Mouse (Mus musculus) hindbrain, embryonic 14.5 days (tissue): ENCODE measurements around the gene Smap2. TPM values are rescaled to one million over a fixed set of nuclear protein-coding genes. Genes with fewer than 3 reads are reported as not detected.
A peak's percentile ranks its signal among the peaks of the same experiment; 100 is the strongest.

Experiments
- ATAC-seq: fragments of 200-750 bp; cut with Nextera tagmentation; 2 replicates; pipeline ENCODE4 v1.8.0; 2017; ENCODE audit warnings: moderate number of reproducible peaks, mild to moderate bottlenecking, moderate TSS enrichment, moderate library complexity; ENCODE audit not compliant: low FRiP score
- DNase-seq: peaks from one replicate; pipeline ENCODE4 v3.0.0-alpha.2; 2015; ENCODE audit warnings: low spot score
- H3K27ac ChIP-seq: fragments of 300-500 bp; sonication (generic); 2 replicates; pipeline ENCODE4 v1.5.1; 2014; ENCODE audit warnings: mild to moderate bottlenecking, moderate library complexity
- H3K27me3 ChIP-seq: fragments of 300-500 bp; sonication (generic); 2 replicates; pipeline ENCODE4 v1.6.1; 2014; ENCODE audit warnings: mild to moderate bottlenecking, low read length, mixed read lengths; ENCODE audit not compliant: control insufficient read depth, insufficient read depth
- H3K36me3 ChIP-seq: fragments of 300-500 bp; sonication (generic); replicated peaks from 2 replicates; pipeline ENCODE4 v1.6.1; 2014; ENCODE audit not compliant: control insufficient read depth, insufficient read depth
- H3K4me1 ChIP-seq: fragments of 300-500 bp; sonication (generic); replicated peaks from 2 replicates; pipeline ENCODE4 v1.6.1; 2014; ENCODE audit warnings: antibody characterized with exemption, low read length, mixed read lengths; ENCODE audit not compliant: control insufficient read depth, insufficient read depth
- H3K4me2 ChIP-seq: fragments of 300-500 bp; sonication (generic); replicated peaks from 2 replicates; pipeline ENCODE4 v1.6.1; 2014; ENCODE audit warnings: mild to moderate bottlenecking, moderate library complexity
- H3K4me3 ChIP-seq: fragments of 300-500 bp; sonication (generic); replicated peaks from 2 replicates; pipeline ENCODE4 v1.5.1; 2014; ENCODE audit warnings: mild to moderate bottlenecking, low read length
- H3K9ac ChIP-seq: fragments of 300-500 bp; sonication (generic); 2 replicates; pipeline ENCODE4 v1.6.1; 2014
- H3K9me3 ChIP-seq: fragments of 300-500 bp; sonication (generic); 2 replicates; pipeline ENCODE4 v1.6.1; 2016; ENCODE audit warnings: low read length; ENCODE audit not compliant: control insufficient read depth
- WGBS: fragments of 180-500 bp; shearing (Covaris S2); extraction: QIAGEN DNeasy Blood & Tissue Kit; methylation state at CpG from one replicate; pipeline ENCODE4 v1.1.7; 2014; 5-methylcytosine and 5-hydroxymethylcytosine counted together
- polyA plus RNA-seq: library from polyadenylated mRNA; unstranded; fragments of >200 nt; fragmentation: Nextera tagmentation; extraction: Ambion mirVana; gene quantifications from 2 replicates; pipeline ENCODE4 v1.2.1, GENCODE M21; 2014

The Smap2 gene
- polyA plus RNA-seq, 1 experiment from 2014 or later: 57.3 TPM

DNA sequence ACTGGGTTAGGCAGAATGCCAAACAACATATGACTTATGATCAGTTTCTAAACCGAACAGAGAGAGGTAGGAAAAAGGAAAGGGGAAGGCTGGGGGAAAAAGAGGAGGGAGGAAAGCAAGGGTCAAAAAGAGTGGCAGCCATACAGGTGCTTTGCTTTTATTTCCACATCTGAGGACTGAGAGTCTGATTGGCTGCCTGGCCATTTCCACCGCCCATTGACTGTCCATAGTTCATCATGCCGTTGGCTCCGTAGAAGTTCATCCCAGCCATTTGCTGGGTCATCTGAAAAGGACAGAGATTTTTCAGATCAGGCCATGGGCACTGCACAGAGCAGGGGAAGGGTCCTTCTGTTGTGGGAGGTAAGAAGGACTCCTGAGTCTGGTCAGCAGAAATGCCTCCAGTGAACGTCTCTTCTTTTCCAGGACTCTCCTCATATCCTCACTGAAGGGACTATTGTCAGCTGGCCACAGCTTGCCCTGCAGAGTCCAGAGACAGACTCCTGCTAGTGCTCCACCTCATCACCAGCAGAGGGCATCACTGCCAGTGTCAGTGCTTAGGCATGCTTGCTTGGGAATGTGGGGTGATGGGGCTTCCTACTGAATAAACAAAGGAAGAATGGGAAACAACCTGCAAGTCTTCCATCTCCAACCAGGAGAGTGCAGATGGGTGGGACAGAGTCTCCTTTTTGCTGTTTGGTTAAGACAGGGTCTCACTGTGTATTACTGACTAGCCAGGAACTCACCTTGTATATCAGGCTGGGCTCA is 47.5 kb downstream of the Smap2 start:
- Histone ChIP-seq H3K9me3 (no peaks in the 10 kb centered on the region), H3K36me3 (peaks cover 72% of the 10 kb centered on the region), H3K4me3 (no peak overlapping the region), H3K9ac (no peak overlapping the region), H3K27ac (no peak overlapping the region), H3K27me3 (no peaks in the 10 kb centered on the region), H3K4me2 (no peak overlapping the region), H3K4me1 (no peaks in the 10 kb centered on the region)
- ATAC-seq: peak; percentile 48; the same call in 1 of the 2 replicates
- peak; percentile 40 for DNase-seq
- 85% methylated on average over 5 of the region's 5 CpGs for WGBS

DNA sequence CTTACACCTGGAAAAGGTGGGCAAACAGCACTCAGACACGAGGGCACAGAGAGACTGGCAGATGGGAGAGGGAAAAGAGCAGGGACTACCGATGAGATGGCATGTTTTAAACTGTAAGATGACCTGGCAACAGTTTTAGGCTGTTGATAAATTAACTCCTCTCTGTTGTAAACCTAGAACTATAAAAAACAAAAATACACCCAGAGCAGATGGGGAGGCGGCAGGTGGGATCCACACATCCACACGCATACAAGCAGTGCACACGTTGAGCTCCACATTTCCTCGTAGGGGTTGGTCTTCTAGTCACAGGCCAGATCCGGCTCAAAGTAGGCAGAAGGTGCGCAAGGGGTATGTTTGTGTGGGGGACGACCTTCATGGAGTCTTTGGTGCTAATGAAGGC is 48.6 kb downstream of the Smap2 start:
- H3K27ac ChIP-seq: no peak overlapping the region
- H3K9ac ChIP-seq: no peak overlapping the region
- DNase-seq: no peak
- 93% methylated on average over 9 of the region's 9 CpGs for WGBS
- H3K4me1 ChIP-seq: no peaks in the 10 kb centered on the region
- no peak overlapping the region for H3K4me3 ChIP-seq
- H3K9me3 ChIP-seq: no peaks in the 10 kb centered on the region
- no peak overlapping the region for H3K4me2 ChIP-seq
- no peaks in the 10 kb centered on the region for H3K27me3 ChIP-seq
- no peak for ATAC-seq
- peaks cover 61% of the 10 kb centered on the region for H3K36me3 ChIP-seq

DNA sequence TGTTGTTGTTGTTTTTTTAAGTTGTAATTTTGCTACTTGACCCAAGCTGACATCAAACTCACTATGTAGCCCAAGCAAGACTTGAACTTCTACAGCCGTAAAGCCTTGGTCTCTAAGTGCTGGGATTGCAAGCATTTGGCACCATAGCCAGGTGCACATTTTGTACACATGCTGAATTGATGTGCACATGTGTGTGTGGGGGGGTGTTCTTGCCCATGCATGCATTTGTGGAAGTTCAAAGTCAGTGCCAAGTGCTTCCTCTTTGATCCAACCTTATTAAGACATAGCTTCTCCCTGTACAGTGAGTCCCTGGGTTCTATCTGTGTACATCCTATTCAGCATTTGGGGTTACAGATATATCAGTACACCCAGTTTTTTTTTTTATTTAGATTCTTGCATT is 61.5 kb downstream of the Smap2 start:
- H3K27ac ChIP-seq: no peak overlapping the region

DNA sequence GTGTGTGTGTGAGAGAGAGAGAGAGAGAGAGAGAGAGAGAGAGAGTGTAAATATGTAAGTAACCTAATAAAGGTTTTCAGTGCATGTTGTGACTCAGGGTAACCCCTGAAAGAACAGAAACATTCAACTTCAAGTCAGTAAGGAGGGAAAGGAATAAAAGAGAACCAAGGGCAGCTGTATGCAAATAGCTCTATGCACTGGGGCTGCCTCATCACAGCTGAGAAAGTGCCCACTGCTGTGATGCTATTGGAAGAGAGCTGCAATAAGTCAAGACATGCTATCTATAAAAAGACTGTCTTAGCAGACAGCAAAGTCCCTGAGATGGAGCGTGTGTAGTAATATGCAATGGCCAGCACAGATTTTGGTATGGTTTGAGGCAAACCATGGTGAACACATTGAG is 63.4 kb downstream of the Smap2 start:
- Histone ChIP-seq H3K4me2 (no peak overlapping the region), H3K4me3 (no peak overlapping the region), H3K9ac (no peak overlapping the region), H3K4me1 (peaks cover 12% of the 10 kb centered on the region; the same call in 1 of the 2 replicates), H3K9me3 (no peaks in the 10 kb centered on the region), H3K36me3 (no peaks in the 10 kb centered on the region), H3K27me3 (no peaks in the 10 kb centered on the region), H3K27ac (no peak overlapping the region)
- 61% methylated on average over 1 of the region's 1 CpGs for WGBS
- DNase-seq: no peak
- no peak for ATAC-seq

More for the DNA sequence above, 61.5 kb downstream of the Smap2 start:
- ATAC-seq (no peak), DNase-seq (no peak)
- WGBS: 94% methylated on average over 1 of the region's 1 CpGs
- no peak overlapping the region for H3K4me3 ChIP-seq
- H3K4me1 ChIP-seq: peaks cover 11% of the 10 kb centered on the region; the same call in 1 of the 2 replicates
- no peaks in the 10 kb centered on the region for H3K36me3 ChIP-seq
- H3K9me3 ChIP-seq: no peaks in the 10 kb centered on the region
- H3K9ac ChIP-seq: no peak overlapping the region
- H3K4me2 ChIP-seq: no peak overlapping the region
- H3K27me3 ChIP-seq: no peaks in the 10 kb centered on the region

DNA sequence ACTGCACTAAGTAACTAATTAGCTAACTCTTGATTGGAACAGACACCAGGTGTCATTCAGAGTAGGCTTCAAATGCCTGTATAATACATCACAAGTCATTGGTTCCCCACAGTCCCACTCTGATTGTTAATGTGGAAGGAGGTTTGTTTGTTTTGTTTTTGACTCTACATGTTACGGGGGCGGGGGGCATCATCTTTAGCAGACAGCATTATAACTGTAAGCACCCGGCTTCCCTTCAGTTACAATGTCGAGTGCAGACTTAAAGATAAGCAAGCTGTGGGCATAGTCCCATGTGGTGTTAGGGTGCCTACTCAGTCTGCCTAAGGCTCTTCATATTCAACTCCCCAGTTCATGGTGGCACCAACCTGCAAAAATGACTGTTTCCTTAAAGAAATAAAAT is 64.0 kb downstream of the Smap2 start:
- Histone ChIP-seq H3K9me3 (no peaks in the 10 kb centered on the region), H3K4me3 (no peak overlapping the region), H3K9ac (no peak overlapping the region), H3K27ac (no peak overlapping the region), H3K27me3 (no peaks in the 10 kb centered on the region), H3K4me1 (peaks cover 12% of the 10 kb centered on the region; the same call in 1 of the 2 replicates), H3K4me2 (no peak overlapping the region), H3K36me3 (no peaks in the 10 kb centered on the region)
- ATAC-seq (no peak), DNase-seq (no peak)
- WGBS: 80% methylated on average over 4 of the region's 4 CpGs

DNA sequence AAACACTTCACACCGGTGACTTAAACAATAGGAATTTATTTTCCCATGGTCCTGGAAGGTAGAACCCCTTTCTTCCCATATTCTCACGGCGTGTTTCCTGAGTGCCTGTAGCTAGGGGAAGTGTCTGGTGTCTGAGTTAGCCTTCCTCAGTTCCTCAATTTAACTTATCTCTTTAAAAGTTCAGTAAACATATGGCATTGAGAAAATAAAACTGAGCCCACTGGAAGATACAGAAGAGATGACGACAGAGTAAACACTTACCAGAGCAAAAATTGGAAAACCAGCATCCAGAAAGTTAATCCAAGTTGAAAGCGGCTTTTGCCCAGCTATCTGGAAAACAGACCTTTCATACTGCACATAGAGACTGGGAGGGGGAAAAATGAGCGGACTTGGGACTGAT is 64.9 kb downstream of the Smap2 start:
- Histone ChIP-seq H3K9me3 (no peaks in the 10 kb centered on the region), H3K27ac (peak overlapping the region; percentile 73), H3K4me1 (peaks cover 12% of the 10 kb centered on the region; the same call in 1 of the 2 replicates), H3K9ac (peak overlapping the region; percentile 69), H3K4me3 (peak overlapping the region; percentile 74), H3K27me3 (no peaks in the 10 kb centered on the region), H3K36me3 (peaks cover under 1% of the 10 kb centered on the region; the same call in 1 of the 2 replicates), H3K4me2 (peak overlapping the region; percentile 84)
- ATAC-seq: no peak
- WGBS: 42% methylated on average over 6 of the region's 6 CpGs
- DNase-seq: peak; percentile 24

DNA sequence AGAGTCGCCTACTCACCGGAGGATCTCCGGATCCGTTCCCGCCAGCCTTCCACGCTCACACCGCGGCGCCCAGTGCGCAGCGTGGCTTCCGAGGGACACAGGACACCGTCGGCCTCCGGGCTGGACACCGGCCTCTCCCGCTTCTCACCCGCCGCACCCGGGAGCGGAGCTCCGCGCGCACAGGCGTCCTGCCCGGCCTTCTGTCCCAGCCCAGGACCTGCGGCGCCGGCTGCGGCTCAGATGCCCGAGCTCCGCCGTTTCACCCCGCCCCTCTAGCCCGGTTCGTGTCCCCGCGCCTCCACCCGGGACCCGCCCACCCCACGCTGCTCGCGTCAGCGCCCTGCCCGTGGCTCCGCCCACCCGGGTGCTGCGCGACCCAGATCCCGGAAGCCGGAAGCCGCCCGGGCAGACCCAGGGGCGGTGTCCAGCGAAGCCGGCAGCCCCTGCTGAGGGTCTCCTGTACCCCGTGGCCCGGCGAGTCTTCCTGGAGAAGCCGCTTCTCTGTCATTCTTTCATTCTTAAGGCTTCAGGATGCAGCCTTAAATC is 65.5 kb downstream of the Smap2 start, which contains the start of gene Zfp69:
Gene Zfp69, minus strand, starts transcription at position 272 of the 546 bp plus-strand sequence.
- Histone ChIP-seq H3K9me3 (no peaks in the 10 kb centered on the region), H3K27ac (peak within 1 kb of the TSS; percentile 73), H3K9ac (peak within 1 kb of the TSS; percentile 69), H3K4me1 (peaks cover 12% of the 10 kb centered on the region; the same call in 1 of the 2 replicates), H3K27me3 (no peaks in the 10 kb centered on the region), H3K4me3 (peak within 1 kb of the TSS; percentile 74), H3K36me3 (peaks cover 7% of the 10 kb centered on the region), H3K4me2 (peak within 1 kb of the TSS; percentile 84)
- DNase-seq (peak; percentile 87), ATAC-seq (peak; percentile 97)
- WGBS: under 1% methylated on average over 54 of the region's 60 CpGs

DNA sequence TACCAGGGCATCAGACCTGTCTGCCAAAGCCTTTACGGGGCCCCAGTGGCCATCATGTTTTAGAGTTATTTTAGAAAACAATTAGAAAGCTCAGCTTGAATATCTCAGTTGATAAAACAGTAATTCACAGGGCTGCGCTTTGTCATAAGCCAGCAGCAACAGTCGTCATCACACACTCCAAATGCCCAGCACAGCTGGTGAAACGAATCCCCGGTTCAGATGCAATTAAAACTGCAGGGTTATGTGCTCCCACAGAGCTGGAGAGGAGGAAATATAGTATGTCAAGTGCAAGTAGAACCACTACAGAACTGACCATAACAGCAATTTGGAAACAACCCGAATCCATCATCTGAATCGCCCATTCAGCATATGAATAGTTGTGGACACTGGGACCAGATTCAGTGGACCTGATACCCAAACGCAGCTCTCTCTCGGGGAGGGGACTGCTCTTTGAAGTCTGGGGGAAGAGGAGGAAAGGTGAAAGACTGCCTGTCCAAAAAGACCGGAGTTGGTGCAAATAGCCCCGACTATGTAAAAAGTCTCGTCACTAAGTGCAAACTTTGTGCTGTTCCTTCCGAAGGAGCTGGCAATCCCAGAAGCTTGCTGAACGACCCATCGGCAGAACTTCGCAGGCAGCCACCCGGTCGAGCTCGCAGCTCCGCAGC is 66.2 kb downstream of the Smap2 start:
- no peak; the same call in 1 of the 2 replicates for ATAC-seq
- peak overlapping the region; percentile 73 for H3K27ac ChIP-seq
- DNase-seq: no peak
- H3K36me3 ChIP-seq: peaks cover 8% of the 10 kb centered on the region
- H3K9me3 ChIP-seq: no peaks in the 10 kb centered on the region
- no peaks in the 10 kb centered on the region for H3K27me3 ChIP-seq
- H3K4me1 ChIP-seq: peaks cover 12% of the 10 kb centered on the region; the same call in 1 of the 2 replicates
- peak overlapping the region; percentile 84 for H3K4me2 ChIP-seq
- peak overlapping the region; percentile 74 for H3K4me3 ChIP-seq
- 7% methylated on average over 20 of the region's 20 CpGs for WGBS
- peak overlapping the region; percentile 69 for H3K9ac ChIP-seq

DNA sequence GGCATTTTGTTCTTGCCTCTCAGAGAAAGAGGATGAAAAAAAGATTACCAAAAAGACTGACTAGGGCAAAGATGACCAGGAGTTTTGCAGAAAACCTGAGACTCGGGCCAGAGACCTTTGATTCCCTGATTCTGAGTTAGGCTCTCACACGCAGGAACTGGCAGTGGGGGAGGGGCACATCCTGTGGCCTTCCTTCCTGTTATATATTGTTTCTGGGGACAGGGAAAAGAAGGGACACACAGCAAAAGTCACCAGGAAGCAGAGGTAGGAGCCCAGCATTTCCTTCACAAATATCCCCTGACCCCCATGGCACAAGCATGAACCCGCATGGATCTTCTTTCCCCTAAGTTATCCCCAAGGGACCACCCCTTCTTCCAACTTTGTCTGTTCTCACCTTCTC is 68.1 kb downstream of the Smap2 start:
- Histone ChIP-seq H3K4me2 (no peak overlapping the region), H3K4me3 (no peak overlapping the region), H3K27me3 (no peaks in the 10 kb centered on the region), H3K9me3 (no peaks in the 10 kb centered on the region), H3K4me1 (peaks cover 12% of the 10 kb centered on the region; the same call in 1 of the 2 replicates), H3K9ac (no peak overlapping the region), H3K27ac (no peak overlapping the region), H3K36me3 (peaks cover 8% of the 10 kb centered on the region)
- WGBS: 80% methylated on average over 3 of the region's 3 CpGs
- no peak for DNase-seq
- ATAC-seq: no peak
